Mouse (Mus musculus) megakaryocyte, embryonic 14.5 days (primary cell): ENCODE results near the gene Myoz2.

Experiments
- FLI1 ChIP-seq: IDR thresholded peaks from 2 replicates; pipeline ENCODE4 v1.6.1; 2012; ENCODE audit warnings: low read length, inconsistent platforms, mixed read lengths
- GATA1 ChIP-seq: IDR thresholded peaks from 3 replicates; pipeline ENCODE4 v1.6.1; 2012; ENCODE audit warnings: mixed read lengths, low read length, inconsistent platforms, borderline replicate concordance

GRCm38 (mm10) chr3:122986906-122987305, 47.9 kb downstream of the Myoz2 start:
- TF ChIP-seq FLI1 (no peak), GATA1 (no peak)
